Mouse (Mus musculus): ENCODE data around the gene Prg3. TPM values are rescaled to one million over a fixed set of nuclear protein-coding genes. Genes with fewer than 3 reads are reported as not detected.
A peak's percentile ranks its signal among the peaks of the same experiment; 100 is the strongest.

The Prg3 gene
- polyA plus RNA-seq, 1 experiment from 2014 or later = not detected

- Histone ChIP-seq H3K9me3 (no peaks in the 10 kb centered on the region), H3K4me1 (replicated peaks) (no peaks in the 10 kb centered on the region), H3K36me3 (peaks cover 26% of the 10 kb centered on the region), H3K27ac (no peak overlapping the region), H3K4me3 (no peak overlapping the region), H3K27me3 (ENCODE audit: insufficient read depth, poor library complexity, severe bottlenecking) (no peaks in the 10 kb centered on the region)
- 61% methylated on average over 5 of the region's 5 CpGs for WGBS
- DNase-seq (ENCODE audit: low spot score) = peak; percentile 60
Measured at GRCm38 (mm10) chr2:84956274-84956673, 31.7 kb upstream of the Prg3 start.

- peaks cover 20% of the 10 kb centered on the region for H3K4me1 ChIP-seq (replicated peaks)
- no peak overlapping the region for H3K27ac ChIP-seq
- DNase-seq (ENCODE audit: low spot score) = no peak
- H3K9me3 ChIP-seq = no peaks in the 10 kb centered on the region
- H3K4me3 ChIP-seq = no peak overlapping the region
- peaks cover 10% of the 10 kb centered on the region for H3K36me3 ChIP-seq
- 91% methylated on average over 11 of the region's 11 CpGs for WGBS
- H3K27me3 ChIP-seq (ENCODE audit: insufficient read depth, poor library complexity, severe bottlenecking) = no peaks in the 10 kb centered on the region
Measured at GRCm38 (mm10) chr2:84958588-84959264, 29.3 kb upstream of the Prg3 start.

GRCm38 (mm10) chr2:84961300-84961699, 26.7 kb upstream of the Prg3 start:
- 78% methylated on average over 2 of the region's 2 CpGs for WGBS

GRCm38 (mm10) chr2:84961901-84962300, 26.1 kb upstream of the Prg3 start:
- WGBS = 76% methylated on average over 3 of the region's 3 CpGs
- H3K9me3 ChIP-seq = no peaks in the 10 kb centered on the region
- H3K27ac ChIP-seq = no peak overlapping the region
- no peaks in the 10 kb centered on the region for H3K27me3 ChIP-seq (ENCODE audit: insufficient read depth, poor library complexity, severe bottlenecking)
- peaks cover 20% of the 10 kb centered on the region for H3K4me1 ChIP-seq (replicated peaks)
- H3K4me3 ChIP-seq = no peak overlapping the region
- peaks cover 10% of the 10 kb centered on the region for H3K36me3 ChIP-seq
- DNase-seq (ENCODE audit: low spot score) = no peak

More at GRCm38 (mm10) chr2:84961300-84961699, 26.7 kb upstream of the Prg3 start:
- peaks cover 20% of the 10 kb centered on the region for H3K4me1 ChIP-seq (replicated peaks)
- DNase-seq (ENCODE audit: low spot score) = no peak
- no peak overlapping the region; the same call in 1 of the 2 replicates for H3K27ac ChIP-seq
- no peak overlapping the region for H3K4me3 ChIP-seq
- no peaks in the 10 kb centered on the region for H3K27me3 ChIP-seq (ENCODE audit: insufficient read depth, poor library complexity, severe bottlenecking)
- peaks cover 10% of the 10 kb centered on the region for H3K36me3 ChIP-seq
- no peaks in the 10 kb centered on the region for H3K9me3 ChIP-seq

DNA sequence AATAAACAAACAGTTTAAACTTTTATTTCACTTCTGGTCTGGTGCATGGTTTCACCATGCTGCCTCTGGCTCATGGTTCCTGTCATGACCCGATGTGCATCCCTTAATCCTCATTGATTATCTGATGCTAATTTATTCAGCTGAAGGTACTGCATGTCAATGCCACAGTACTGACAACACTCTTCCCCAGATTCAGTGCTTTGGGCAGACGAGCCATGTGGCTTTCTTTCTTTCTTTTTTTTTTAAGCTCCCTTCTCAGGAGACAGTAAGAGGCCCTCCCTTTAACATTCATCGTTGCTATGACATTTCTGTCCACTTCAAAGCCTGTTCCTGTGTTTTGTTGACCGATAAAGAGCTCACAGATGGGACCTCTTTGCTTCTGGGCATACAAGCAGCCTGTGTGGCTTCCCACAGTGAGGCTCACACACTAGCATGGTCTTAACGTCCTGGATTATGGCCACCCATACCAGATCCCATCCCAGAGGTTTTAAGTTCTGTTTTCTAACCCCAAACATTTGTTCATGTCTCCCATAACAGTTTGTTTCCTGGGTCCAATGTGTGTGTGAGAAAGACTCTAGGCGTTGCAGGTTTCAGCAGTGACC, 25.0 kb upstream of the Prg3 start:
- WGBS = 31% methylated on average over 6 of the region's 6 CpGs
- Histone ChIP-seq H3K9me3 (no peaks in the 10 kb centered on the region), H3K4me1 (replicated peaks) (peaks cover 20% of the 10 kb centered on the region), H3K36me3 (peaks cover 4% of the 10 kb centered on the region), H3K27ac (no peak overlapping the region), H3K27me3 (ENCODE audit: insufficient read depth, poor library complexity, severe bottlenecking) (no peaks in the 10 kb centered on the region), H3K4me3 (no peak overlapping the region)
- DNase-seq (ENCODE audit: low spot score) = no peak

- DNase-seq (ENCODE audit: low spot score) = no peak
- Histone ChIP-seq H3K27ac (no peak overlapping the region), H3K9me3 (no peaks in the 10 kb centered on the region), H3K4me1 (replicated peaks) (peaks cover 20% of the 10 kb centered on the region), H3K36me3 (no peaks in the 10 kb centered on the region), H3K27me3 (ENCODE audit: insufficient read depth, poor library complexity, severe bottlenecking) (no peaks in the 10 kb centered on the region), H3K4me3 (no peak overlapping the region)
- WGBS = 92% methylated on average over 7 of the region's 7 CpGs
Measured at GRCm38 (mm10) chr2:84964111-84964801, 23.8 kb upstream of the Prg3 start.

DNA sequence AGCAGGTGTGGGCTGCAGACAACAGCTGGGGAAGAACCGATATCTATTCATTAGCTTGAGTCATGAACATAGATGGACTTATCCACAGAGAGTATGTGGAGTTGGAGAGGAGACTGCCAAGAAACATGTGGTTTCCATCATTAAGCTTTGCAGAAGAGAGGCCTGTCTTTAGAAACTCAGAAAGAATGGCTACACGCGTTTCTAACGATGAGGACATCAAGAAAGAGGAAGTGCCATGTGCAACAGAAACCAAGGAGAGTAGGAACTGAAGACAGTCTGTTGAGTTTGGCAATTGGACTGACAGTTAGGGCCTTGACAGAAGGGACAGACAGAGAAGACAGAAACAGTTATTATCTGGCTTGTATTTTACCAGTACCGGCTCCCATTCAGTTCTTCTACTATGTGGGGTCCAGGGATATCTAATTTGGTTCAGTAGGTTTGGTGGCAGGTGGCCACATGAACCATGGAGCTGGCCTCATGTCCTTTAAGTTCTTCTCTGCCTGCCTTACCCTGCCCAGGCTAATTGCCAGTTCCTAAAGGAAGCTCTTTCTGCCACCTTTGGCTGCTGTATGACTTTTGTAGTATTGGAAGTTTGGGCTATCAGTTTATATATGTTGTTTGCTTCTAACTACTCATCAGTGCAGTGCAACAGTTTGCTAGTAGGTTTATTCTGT, 20.6 kb upstream of the Prg3 start:
- no peak for DNase-seq (ENCODE audit: low spot score)
- peaks cover 12% of the 10 kb centered on the region for H3K4me1 ChIP-seq (replicated peaks)
- H3K27me3 ChIP-seq (ENCODE audit: insufficient read depth, poor library complexity, severe bottlenecking) = no peaks in the 10 kb centered on the region
- no peaks in the 10 kb centered on the region for H3K36me3 ChIP-seq
- 91% methylated on average over 5 of the region's 5 CpGs for WGBS
- no peak overlapping the region for H3K27ac ChIP-seq
- no peaks in the 10 kb centered on the region for H3K9me3 ChIP-seq
- H3K4me3 ChIP-seq = no peak overlapping the region

GRCm38 (mm10) chr2:84975580-84975979, 12.4 kb upstream of the Prg3 start:
- Histone ChIP-seq H3K36me3 (no peaks in the 10 kb centered on the region), H3K27me3 (ENCODE audit: insufficient read depth, poor library complexity, severe bottlenecking) (no peaks in the 10 kb centered on the region), H3K4me3 (no peak overlapping the region), H3K4me1 (replicated peaks) (no peaks in the 10 kb centered on the region), H3K27ac (no peak overlapping the region), H3K9me3 (no peaks in the 10 kb centered on the region)
- DNase-seq (ENCODE audit: low spot score) = no peak
- 90% methylated on average over 2 of the region's 2 CpGs for WGBS

- no peaks in the 10 kb centered on the region for H3K4me1 ChIP-seq (replicated peaks)
- DNase-seq (ENCODE audit: low spot score) = no peak
- no peak within 1 kb of the TSS for H3K27ac ChIP-seq
- H3K36me3 ChIP-seq = no peaks in the 10 kb centered on the region
- 50% methylated on average over 1 of the region's 1 CpGs for WGBS
- no peaks in the 10 kb centered on the region for H3K9me3 ChIP-seq
- no peaks in the 10 kb centered on the region for H3K27me3 ChIP-seq (ENCODE audit: insufficient read depth, poor library complexity, severe bottlenecking)
- H3K4me3 ChIP-seq = no peak within 1 kb of the TSS
Measured at GRCm38 (mm10) chr2:84980188-84980587, 7.8 kb upstream of the Prg3 start, which contains the start of gene Prg2. Gene Prg2, plus strand, starts transcription at chr2:84980461.

GRCm38 (mm10) chr2:84996376-84996775, 8.4 kb downstream of the Prg3 start:
- Histone ChIP-seq H3K4me1 (replicated peaks) (no peaks in the 10 kb centered on the region), H3K36me3 (no peaks in the 10 kb centered on the region), H3K27me3 (ENCODE audit: insufficient read depth, poor library complexity, severe bottlenecking) (no peaks in the 10 kb centered on the region), H3K4me3 (no peak overlapping the region), H3K9me3 (no peaks in the 10 kb centered on the region), H3K27ac (no peak overlapping the region)
- WGBS = 91% methylated on average over 2 of the region's 2 CpGs
- no peak for DNase-seq (ENCODE audit: low spot score)

- no peaks in the 10 kb centered on the region for H3K9me3 ChIP-seq
- H3K4me1 ChIP-seq (replicated peaks) = peaks cover 3% of the 10 kb centered on the region; the same call in 1 of the 2 replicates
- no peak overlapping the region for H3K4me3 ChIP-seq
- DNase-seq (ENCODE audit: low spot score) = no peak
- no peaks in the 10 kb centered on the region for H3K27me3 ChIP-seq (ENCODE audit: insufficient read depth, poor library complexity, severe bottlenecking)
- H3K27ac ChIP-seq = no peak overlapping the region
- WGBS = 83% methylated on average over 3 of the region's 3 CpGs
- H3K36me3 ChIP-seq = no peaks in the 10 kb centered on the region
Measured at GRCm38 (mm10) chr2:84999486-85000181, 11.6 kb downstream of the Prg3 start.

- H3K4me1 ChIP-seq (replicated peaks) = peaks cover 3% of the 10 kb centered on the region; the same call in 1 of the 2 replicates
- H3K27me3 ChIP-seq (ENCODE audit: insufficient read depth, poor library complexity, severe bottlenecking) = no peaks in the 10 kb centered on the region
- no peaks in the 10 kb centered on the region for H3K36me3 ChIP-seq
- H3K27ac ChIP-seq = no peak overlapping the region
- H3K9me3 ChIP-seq = no peaks in the 10 kb centered on the region
- DNase-seq (ENCODE audit: low spot score) = no peak
- no peak overlapping the region for H3K4me3 ChIP-seq
- 73% methylated on average over 13 of the region's 13 CpGs for WGBS
Measured at GRCm38 (mm10) chr2:85001497-85001896, 13.5 kb downstream of the Prg3 start.
